Mouse (Mus musculus) brain, embryonic 18.5 days (tissue): ENCODE measurements around the gene Zfp839.

Experiments used
- DNase-seq: peaks from one replicate; pipeline ENCODE4 v3.0.0-alpha.2; 2012; ENCODE audit warnings: low read depth, low spot score

Gene Zfp839

DNA sequence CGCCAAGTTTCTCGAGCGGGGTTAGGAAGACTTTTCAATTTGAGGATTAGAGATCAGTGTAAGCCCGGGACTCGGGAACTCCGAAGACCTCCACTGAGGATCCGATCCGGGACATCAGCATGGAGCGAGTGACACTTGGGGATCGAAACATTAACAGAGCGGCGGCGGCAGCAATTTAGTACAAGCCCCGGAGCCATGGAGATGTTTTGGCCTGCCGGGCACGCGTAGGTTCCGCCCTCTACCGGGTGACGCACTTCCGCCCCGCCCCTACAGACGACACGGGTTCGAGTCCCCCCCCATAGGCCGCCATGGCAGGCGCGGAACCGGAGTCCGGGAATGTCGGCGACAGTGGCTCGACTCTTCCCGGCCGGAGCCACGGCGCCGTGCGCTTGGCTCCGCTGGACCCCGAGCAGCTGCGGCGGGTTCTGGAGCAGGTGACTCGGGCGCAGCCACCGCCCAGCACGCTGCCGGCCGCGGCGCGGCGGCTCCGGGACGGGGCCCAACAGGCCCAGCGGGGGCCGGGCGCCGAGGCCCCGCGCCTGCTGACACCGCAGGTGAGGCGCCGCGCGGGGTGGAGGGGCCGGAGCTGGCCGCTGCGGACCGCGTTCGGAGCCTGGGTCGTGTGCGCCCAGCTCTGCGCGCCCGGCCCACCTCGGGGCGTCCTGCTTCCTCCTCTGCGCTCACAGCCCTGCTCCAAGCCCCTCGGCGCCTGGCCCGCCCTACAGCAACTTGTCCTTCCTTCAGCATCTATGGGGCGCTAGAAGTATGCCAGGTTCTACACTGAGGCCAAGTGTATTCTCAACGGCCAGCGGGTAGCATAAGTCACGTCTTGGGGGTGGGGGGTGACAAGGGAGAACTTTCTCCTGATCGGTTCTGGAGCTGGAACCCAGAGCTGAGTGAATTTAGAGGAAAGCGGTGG, at the start of gene Zfp839:
TSS of gene Zfp839 (plus strand) at position 244 of the 919 bp plus-strand sequence.
- DNase-seq, result no peak

GRCm38 (mm10) chr12:110801876-110802464, 48.1 kb upstream of the Zfp839 start:
- DNase-seq, result no peak

DNA sequence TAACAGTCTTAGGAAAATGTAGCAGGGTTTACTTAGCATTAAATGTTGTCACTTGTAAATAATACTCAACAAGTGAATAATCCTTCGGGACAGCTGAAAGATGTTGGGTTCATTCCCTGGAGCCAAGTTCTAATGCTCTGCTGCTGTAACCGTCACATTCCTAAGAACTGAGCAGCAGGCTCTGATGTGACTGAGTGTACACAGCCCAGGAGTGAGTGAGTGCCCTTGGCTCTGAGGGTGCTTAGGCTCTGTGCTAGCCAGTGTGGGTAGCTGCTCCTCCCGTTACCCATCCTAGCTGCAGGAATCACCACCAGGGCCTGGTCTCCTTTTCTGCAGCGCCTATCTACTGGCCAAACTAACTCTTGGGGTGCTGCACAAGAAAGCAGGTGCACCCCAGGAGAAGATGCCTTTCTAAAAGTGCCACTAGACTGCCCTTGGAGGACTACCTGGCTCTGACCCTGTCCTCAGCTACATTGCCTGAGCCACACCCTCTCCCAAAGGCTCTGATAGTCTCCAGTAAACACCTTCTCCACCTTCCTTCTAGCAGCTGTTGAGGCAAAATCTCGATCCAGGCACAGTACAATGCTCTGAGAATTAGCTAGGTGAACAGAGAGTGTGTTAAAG, 47.3 kb upstream of the Zfp839 start:
- DNase-seq, result no peak

GRCm38 (mm10) chr12:110804261-110804660, 45.8 kb upstream of the Zfp839 start:
- DNase-seq, result no peak

DNA sequence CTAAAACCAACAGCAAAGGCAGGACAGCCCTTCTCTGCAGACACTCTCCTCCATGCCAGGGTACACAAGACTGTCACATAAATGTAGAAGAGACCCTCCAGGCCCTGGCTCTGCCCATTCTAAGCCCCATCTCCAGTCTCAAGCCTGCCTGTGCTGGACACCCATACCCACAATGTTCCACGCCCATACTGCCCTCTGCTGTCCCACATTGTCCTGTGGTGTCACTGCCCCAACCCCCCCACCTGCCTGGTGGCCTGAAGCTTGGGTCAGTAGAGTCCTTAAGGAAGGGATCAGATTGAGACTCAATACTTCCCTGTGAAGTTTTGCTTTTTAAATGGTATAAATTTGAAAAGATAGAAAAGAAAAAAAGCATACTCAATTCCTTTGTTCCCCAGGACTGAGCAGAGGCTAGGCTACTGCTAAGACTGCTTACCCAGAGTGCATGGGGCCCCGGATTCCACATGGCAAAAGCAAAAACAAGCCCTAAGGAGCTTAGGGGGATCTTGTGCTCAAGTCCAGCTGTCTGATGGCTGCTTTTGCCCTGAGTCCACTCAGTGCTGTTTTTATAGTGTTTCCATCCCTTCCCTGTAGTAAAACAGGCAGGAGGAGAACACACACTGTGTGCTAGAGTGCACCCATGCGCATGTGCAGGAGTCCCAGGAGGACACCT, 43.6 kb upstream of the Zfp839 start:
- DNase-seq, result no peak

DNA sequence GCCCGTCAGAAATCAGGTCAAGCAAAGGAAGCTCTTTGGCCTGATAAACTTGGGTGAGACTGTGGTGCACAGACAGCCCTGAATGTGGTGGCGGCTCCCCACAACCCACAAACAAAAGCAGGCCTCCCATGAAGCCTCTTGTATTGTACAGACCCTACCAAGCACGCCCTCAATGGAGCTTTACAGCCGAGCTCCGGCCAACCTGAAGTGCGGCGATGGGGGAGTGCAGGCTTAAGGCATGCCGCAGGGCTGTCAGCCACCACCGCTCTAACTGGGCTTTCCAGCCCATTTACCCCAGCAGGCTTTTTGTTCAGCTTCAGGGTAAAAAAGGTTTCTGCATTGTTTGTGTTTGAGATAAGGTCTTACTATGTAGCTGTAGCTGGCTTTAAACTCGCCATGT, 41.6 kb upstream of the Zfp839 start:
- DNase-seq, result no peak

DNA sequence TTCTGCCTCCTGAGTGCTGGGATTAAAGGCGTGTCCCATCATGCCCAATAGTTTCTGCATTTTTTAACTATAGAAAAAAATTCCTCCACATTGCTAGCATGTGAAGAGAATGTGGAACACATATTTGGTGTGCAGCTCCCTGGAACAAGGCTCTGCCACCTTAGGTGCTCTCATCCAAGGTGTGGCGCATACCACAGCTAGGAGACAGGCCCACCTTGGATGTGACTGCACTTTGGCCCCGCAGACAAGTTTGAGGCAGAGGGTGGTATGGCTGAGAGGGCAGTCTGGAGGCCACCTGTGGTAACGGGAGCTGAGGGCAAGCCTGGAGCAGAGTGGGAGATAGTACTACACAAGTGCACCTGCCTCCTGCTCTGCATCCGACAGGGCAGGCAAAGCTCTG, 41.2 kb upstream of the Zfp839 start:
- no peak for DNase-seq

DNA sequence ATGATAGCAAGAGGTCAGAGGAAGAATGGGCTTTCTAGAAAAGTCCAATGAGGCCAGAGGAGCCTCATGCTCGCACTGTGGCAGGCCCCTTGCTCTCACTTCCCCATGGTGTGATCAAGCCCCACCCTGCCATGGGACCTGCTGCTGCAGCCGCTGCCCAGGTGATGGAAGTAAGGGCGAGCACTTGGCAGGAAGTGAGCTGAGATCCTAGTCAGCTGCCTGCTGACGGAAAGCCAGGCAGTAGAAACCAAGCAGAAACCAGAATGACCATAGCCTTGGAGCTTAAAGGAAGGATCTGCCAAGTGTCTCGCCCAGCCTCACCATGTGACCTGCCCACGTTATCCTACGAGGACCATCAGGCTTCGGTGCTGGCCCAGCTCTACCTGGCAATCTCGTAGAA, 36.9 kb upstream of the Zfp839 start:
- DNase-seq, result no peak

DNA sequence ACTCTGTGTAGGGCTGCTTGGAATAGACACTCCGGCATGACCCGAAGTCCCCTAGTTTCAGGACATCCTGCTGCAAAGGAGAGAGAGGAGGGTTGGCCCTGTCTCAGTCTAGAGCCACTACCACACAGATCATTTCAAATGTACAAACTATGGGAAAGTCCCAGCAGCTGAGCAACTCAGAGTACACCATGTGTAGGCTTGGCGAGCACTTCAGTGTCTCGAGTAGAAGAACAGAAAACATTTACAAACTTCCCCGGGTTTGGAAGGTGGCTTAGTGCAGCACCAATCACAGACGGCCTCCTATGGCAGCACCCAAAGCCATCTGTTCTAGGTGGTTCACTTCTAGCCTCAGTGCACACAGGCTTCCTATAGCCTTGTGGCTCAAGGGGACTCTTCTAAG, 36.4 kb upstream of the Zfp839 start:
- no peak for DNase-seq

- no peak for DNase-seq
These were observed 35.1 kb upstream of the Zfp839 start for GRCm38 (mm10) chr12:110814924-110815323.

DNA sequence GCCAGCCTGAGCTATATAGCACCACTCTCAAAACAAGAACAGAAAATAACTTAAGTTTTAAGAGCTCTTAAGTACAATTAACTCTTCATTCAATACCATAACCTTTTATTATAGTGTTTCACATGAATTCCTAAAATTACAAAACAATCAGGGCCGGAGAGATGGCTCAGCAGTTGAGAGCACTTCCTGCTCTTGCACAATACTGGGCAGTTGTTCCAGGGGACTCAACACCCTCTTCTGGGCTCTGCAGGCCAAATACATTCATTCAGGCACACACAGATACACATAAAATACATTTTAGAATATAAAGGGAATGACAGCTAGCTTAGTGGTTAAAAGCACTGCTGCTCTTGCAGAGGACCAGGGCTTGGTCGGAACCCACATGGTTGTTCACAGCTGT, 33.2 kb upstream of the Zfp839 start:
- no peak for DNase-seq

DNA sequence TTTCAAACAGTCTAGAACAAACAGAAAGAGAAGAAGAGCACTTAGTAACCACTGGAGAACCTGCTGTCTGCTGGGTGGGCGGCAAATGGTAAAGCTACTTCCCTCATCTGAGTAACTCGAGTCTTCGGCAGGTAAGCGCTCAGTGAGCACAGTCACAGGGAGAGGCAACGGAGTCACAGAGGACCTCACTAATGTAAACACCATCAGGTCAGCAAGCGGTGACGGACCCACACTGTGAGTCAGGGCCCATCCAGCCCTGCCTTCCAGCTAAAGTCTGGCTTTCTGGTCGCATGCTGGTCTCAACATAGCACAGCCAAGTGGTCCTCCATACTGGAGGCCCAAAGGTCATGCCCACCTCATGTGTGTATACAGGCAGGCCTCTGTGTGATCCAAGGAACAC, 30.7 kb upstream of the Zfp839 start:
- no peak for DNase-seq

- no peak for DNase-seq
These were observed 28.3 kb upstream of the Zfp839 start for GRCm38 (mm10) chr12:110821787-110822186.

GRCm38 (mm10) chr12:110822366-110822765, 27.7 kb upstream of the Zfp839 start:
- DNase-seq, result no peak

DNA sequence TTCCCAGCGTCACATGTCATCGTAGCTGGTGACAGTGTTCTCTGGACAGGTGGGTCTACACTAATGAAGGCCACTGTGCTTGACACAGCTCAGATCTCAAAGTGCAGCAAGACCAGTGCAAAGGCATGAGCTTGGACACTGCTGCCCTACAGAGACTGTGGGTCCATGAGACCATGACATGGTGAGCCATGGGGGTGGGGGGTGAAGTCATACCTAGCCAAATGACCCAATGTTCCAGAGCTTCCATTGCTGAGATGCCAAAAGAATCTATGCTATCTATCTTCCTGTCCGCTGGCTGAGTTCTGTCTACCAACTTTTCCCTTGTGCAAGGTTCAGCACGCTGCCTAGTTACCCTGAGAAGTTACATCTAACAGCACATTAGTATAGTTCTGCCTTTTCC, 21.1 kb upstream of the Zfp839 start:
- DNase-seq, result no peak

- DNase-seq, result no peak
These were observed 19.6 kb upstream of the Zfp839 start for GRCm38 (mm10) chr12:110830293-110831024.

DNA sequence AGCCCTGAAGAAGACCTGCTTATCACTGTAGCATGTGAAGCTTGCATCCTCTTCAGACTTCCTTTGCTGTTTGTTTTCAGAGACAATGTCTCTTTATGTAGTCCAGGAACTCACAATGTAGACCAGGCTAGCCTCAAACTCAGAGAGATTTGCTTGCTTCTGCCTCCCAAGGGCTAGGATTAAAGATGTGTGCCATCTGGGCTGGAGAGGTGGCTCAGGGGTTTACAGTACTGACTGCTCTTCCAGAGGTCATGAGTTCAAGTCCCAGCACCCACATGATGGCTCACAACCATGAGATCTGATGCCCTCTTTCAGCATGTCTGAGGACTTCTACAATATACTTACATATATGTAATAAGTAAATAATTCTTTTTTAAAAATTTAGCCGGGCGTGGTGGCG, 14.9 kb upstream of the Zfp839 start:
- no peak for DNase-seq

- no peak for DNase-seq
These were observed 13.3 kb upstream of the Zfp839 start for GRCm38 (mm10) chr12:110836729-110837128.

DNA sequence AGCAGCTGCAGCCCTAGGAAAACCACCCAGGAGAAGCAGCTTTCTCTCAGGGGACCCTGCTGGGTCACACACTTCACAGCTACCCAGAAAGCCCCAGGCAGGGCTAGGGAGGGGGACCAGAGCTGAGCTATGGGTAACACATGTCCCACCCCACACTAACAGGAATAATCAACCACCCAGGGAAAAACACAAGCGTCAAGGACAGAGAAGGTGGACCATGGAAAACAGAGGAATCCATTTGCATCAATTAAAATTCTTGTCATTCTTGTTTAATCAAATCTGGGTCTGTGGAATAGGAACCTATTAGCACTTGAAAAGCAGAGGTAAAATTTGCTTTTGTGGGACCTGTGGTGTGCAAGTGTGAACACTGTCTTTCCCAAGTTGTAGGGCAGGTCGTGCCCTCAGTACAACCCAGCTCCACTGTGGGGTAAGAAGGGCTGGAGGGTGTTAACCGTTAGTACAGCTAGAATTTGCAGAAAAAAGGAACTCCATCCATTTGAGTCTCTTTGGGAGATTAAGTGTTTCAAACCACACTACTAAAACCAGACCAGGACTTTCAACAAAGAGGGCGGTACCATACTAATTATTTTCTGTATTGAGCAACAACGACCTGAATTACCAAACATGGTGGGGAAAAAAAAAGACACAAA, 12.7 kb upstream of the Zfp839 start:
- DNase-seq, result no peak

DNA sequence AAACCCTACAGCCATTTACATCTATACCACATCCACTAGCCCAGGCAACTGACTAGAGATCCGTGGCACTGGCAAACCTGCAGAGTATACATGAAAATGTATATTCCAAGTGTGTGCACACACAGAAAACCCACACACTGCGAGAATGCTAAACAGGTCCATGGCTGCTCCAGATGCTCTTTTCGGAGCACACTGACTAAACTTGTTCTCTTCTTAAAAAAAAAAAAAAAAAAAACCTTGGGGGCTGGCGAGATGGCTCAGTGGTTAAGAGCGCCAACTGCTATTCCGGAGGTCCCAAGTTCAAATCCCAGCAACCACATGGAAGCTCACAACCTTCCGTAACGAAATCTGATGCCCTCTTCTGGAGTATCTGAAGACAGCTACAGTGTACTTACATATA, 12.2 kb upstream of the Zfp839 start:
- DNase-seq, result no peak
